Mouse (Mus musculus): ENCODE measurements at regions not wholly inside any gene's neighbourhood (a gene's known extent, or its start where the extent isn't known, plus 50 kb on each side); places are given as distances from the start of the nearest gene placed in this dataset.

GRCm38 (mm10) chr15:59795717-59796116 lies 220.7 kb downstream of the 4933412E24Rik start:
- in situ Hi-C loops (cut with MboI; ENCODE audit: low sequenced_read_pairs) = no loop called here

- in situ Hi-C loops (cut with MboI; ENCODE audit: low sequenced_read_pairs) = no loop called here
These were observed 221.5 kb downstream of the 4933412E24Rik start for GRCm38 (mm10) chr15:59794871-59795270.

- in situ Hi-C loops (cut with MboI; ENCODE audit: low sequenced_read_pairs) = no loop called here
These were observed 229.5 kb downstream of the 4933412E24Rik start for GRCm38 (mm10) chr15:59786706-59787425.

GRCm38 (mm10) chr15:59785981-59786380 lies 230.4 kb downstream of the 4933412E24Rik start:
- in situ Hi-C loops (cut with MboI; ENCODE audit: low sequenced_read_pairs) = no loop called here

- in situ Hi-C loops (cut with MboI; ENCODE audit: low sequenced_read_pairs) = no loop called here
These were observed 231.9 kb downstream of the 4933412E24Rik start for GRCm38 (mm10) chr15:59784556-59784929.

GRCm38 (mm10) chr15:59783782-59784555 lies 232.4 kb downstream of the 4933412E24Rik start:
- in situ Hi-C loops (cut with MboI; ENCODE audit: low sequenced_read_pairs) = no loop called here

GRCm38 (mm10) chr15:59783393-59783781 lies 233.0 kb downstream of the 4933412E24Rik start:
- in situ Hi-C loops (cut with MboI; ENCODE audit: low sequenced_read_pairs) = no loop called here

- in situ Hi-C loops (cut with MboI; ENCODE audit: low sequenced_read_pairs) = no loop called here
These were observed 235.9 kb downstream of the 4933412E24Rik start for GRCm38 (mm10) chr15:59780506-59780905.

GRCm38 (mm10) chr15:59777307-59777871 lies 239.0 kb downstream of the 4933412E24Rik start:
- in situ Hi-C loops (cut with MboI; ENCODE audit: low sequenced_read_pairs) = no loop called here

- in situ Hi-C loops (cut with MboI; ENCODE audit: low sequenced_read_pairs) = no loop called here
These were observed 240.6 kb downstream of the 4933412E24Rik start for GRCm38 (mm10) chr15:59775781-59776180.

- in situ Hi-C loops (cut with MboI; ENCODE audit: low sequenced_read_pairs) = no loop called here
These were observed 242.4 kb downstream of the 4933412E24Rik start for GRCm38 (mm10) chr15:59773983-59774382.

- in situ Hi-C loops (cut with MboI; ENCODE audit: low sequenced_read_pairs) = no loop called here
These were observed 243.8 kb downstream of the 4933412E24Rik start for GRCm38 (mm10) chr15:59772595-59772994.

GRCm38 (mm10) chr15:59762061-59762460 lies 254.4 kb downstream of the 4933412E24Rik start:
- in situ Hi-C loops (cut with MboI; ENCODE audit: low sequenced_read_pairs) = no loop called here

GRCm38 (mm10) chr15:59760490-59760889 lies 255.9 kb downstream of the 4933412E24Rik start:
- in situ Hi-C loops (cut with MboI; ENCODE audit: low sequenced_read_pairs) = no loop called here

GRCm38 (mm10) chr15:59759566-59759965 lies 256.8 kb downstream of the 4933412E24Rik start:
- in situ Hi-C loops (cut with MboI; ENCODE audit: low sequenced_read_pairs) = no loop called here

- in situ Hi-C loops (cut with MboI; ENCODE audit: low sequenced_read_pairs) = no loop called here
These were observed 257.4 kb downstream of the 4933412E24Rik start for GRCm38 (mm10) chr15:59758971-59759370.

- in situ Hi-C loops (cut with MboI; ENCODE audit: low sequenced_read_pairs) = no loop called here
These were observed 260.3 kb downstream of the 4933412E24Rik start for GRCm38 (mm10) chr15:59756141-59756540.

GRCm38 (mm10) chr15:59754906-59755305 lies 261.5 kb downstream of the 4933412E24Rik start:
- in situ Hi-C loops (cut with MboI; ENCODE audit: low sequenced_read_pairs) = no loop called here

- in situ Hi-C loops (cut with MboI; ENCODE audit: low sequenced_read_pairs) = no loop called here
These were observed 264.1 kb downstream of the 4933412E24Rik start for GRCm38 (mm10) chr15:59752277-59752676.

GRCm38 (mm10) chr15:59746290-59746689 lies 270.1 kb downstream of the 4933412E24Rik start:
- in situ Hi-C loops (cut with MboI; ENCODE audit: low sequenced_read_pairs) = no loop called here

- in situ Hi-C loops (cut with MboI; ENCODE audit: low sequenced_read_pairs) = no loop called here
These were observed 271.9 kb downstream of the 4933412E24Rik start for GRCm38 (mm10) chr15:59744411-59744931.

GRCm38 (mm10) chr15:59739197-59739596 lies 277.2 kb downstream of the 4933412E24Rik start:
- in situ Hi-C loops (cut with MboI; ENCODE audit: low sequenced_read_pairs) = no loop called here

Data from CH12F3 (cell line).